Mouse (Mus musculus): Measurements from ENCODE around the gene Cldn19. TPM values are rescaled to one million over a fixed set of nuclear protein-coding genes. Genes with fewer than 3 reads are reported as not detected.
"Not testable (repeated sequence)": the region's sequence is repeated elsewhere in the genome, so short reads cannot be mapped to it uniquely, and the experiment has no call there.

Gene Cldn19
- polyA plus RNA-seq, 1 experiment from 2014 or later: not detected

DNA sequence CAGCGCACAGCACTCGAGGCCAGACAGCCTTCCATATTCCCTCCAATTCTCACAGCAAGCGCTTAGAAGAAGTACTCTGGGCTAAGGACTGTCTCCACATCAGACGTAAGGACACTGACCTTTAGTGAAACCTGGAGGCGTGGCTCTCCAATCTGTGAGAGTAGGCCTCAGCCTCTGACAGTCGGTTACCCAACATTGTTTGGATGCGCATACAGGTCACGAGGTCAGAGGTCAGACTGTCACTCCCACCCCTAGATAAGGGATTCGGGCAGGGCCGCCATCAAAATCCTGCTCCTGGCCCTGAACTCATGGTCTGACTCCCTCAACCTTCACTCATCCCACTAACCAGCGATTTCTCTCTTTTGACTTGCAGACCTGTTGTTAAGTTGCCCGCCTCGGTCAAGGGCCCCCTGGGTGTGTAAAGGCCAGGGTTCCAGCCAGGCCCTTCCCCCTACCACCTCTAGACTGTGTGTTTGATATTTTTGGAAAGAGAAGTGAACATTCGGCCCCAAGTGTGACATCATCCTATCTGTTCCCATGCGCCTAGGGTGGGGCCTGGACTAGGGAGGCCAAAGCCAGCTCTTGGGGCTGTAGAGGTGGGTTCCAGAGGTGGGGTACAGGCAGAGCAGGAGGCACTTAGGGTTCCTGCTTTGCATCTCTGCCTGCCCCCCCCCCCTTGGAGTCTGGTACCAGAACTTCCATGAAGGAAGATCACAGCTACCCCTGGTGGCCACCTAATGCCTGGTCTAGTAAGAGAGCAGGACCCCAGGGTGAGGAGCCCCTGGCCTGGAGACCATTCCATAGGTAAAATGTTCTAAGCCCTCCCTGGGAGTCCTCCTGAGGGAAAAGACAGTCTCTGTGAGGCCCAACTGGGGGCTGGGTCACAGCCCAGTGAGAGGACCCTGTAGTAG lies 4.4 kb downstream of the Cldn19 start:
- 83% methylated on average over 15 of the region's 15 CpGs for WGBS
- Histone ChIP-seq H3K9ac (ENCODE audit: low read length) (no peak overlapping the region), H3K4me2 (ENCODE audit: low read depth) (no peak overlapping the region), H3K4me1 (ENCODE audit: control insufficient read depth, insufficient read depth, low read length) (no peaks in the 10 kb centered on the region), H3K4me3 (ENCODE audit: low read depth, low read length) (no peak overlapping the region), H3K36me3 (ENCODE audit: control insufficient read depth, insufficient read depth, low read length) (no peaks in the 10 kb centered on the region), H3K27ac (ENCODE audit: low read depth, low read length) (no peak overlapping the region), H3K9me3 (ENCODE audit: control insufficient read depth, low read length) (no peaks in the 10 kb centered on the region), H3K27me3 (ENCODE audit: control insufficient read depth, insufficient read depth, low read length) (no peaks in the 10 kb centered on the region)
- ATAC-seq (ENCODE audit: insufficient read depth, low FRiP score, low TSS enrichment): no peak
- no peak for DNase-seq (ENCODE audit: low spot score)

DNA sequence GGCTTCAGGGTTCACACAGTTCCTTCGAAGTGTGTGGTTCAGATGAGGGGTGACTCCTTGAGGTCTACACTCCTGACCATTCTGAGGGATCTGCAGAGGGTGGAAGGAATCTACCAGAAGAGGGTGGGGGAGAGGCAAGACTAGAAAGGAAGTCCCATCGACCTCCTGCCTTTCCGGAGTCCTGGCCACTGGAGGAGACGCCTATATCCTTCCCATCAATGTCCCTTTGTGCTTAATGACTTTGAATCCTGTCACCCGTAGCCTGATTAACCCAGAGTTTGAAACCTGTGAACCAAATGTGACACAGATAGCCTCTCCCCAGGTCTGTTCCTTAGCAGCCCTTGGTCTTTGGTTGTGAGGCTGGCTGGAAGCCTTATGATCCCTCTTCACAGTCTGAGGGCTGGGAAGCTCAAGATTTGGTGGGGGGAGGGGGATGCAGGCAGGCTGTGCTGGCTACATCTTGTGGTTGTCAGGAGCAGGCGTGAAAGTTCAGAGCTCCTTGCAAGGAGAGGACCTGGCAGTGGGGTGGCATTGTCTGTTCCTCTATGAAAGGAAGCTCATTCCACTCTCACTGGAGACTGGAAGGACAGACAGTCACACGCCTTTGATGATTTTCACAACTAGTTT lies 6.0 kb downstream of the Cldn19 start:
- 70% methylated on average over 7 of the region's 7 CpGs for WGBS
- Histone ChIP-seq H3K4me2 (ENCODE audit: low read depth) (no peak overlapping the region), H3K27ac (ENCODE audit: low read depth, low read length) (no peak overlapping the region), H3K27me3 (ENCODE audit: control insufficient read depth, insufficient read depth, low read length) (no peaks in the 10 kb centered on the region), H3K9me3 (ENCODE audit: control insufficient read depth, low read length) (no peaks in the 10 kb centered on the region), H3K36me3 (ENCODE audit: control insufficient read depth, insufficient read depth, low read length) (no peaks in the 10 kb centered on the region), H3K4me1 (ENCODE audit: control insufficient read depth, insufficient read depth, low read length) (no peaks in the 10 kb centered on the region), H3K9ac (ENCODE audit: low read length) (no peak overlapping the region), H3K4me3 (ENCODE audit: low read depth, low read length) (no peak overlapping the region)
- no peak for ATAC-seq (ENCODE audit: insufficient read depth, low FRiP score, low TSS enrichment)
- no peak for DNase-seq (ENCODE audit: low spot score)

- no peak overlapping the region for H3K9ac ChIP-seq (ENCODE audit: low read length)
- no peaks in the 10 kb centered on the region for H3K4me1 ChIP-seq (ENCODE audit: control insufficient read depth, insufficient read depth, low read length)
- H3K4me2 ChIP-seq (ENCODE audit: low read depth): no peak overlapping the region
- no peak overlapping the region for H3K27ac ChIP-seq (ENCODE audit: low read depth, low read length)
- no peaks in the 10 kb centered on the region for H3K27me3 ChIP-seq (ENCODE audit: control insufficient read depth, insufficient read depth, low read length)
- H3K4me3 ChIP-seq (ENCODE audit: low read depth, low read length): no peak overlapping the region
- no peaks in the 10 kb centered on the region for H3K36me3 ChIP-seq (ENCODE audit: control insufficient read depth, insufficient read depth, low read length)
- DNase-seq (ENCODE audit: low spot score) (no peak), ATAC-seq (ENCODE audit: insufficient read depth, low FRiP score, low TSS enrichment) (no peak)
- H3K9me3 ChIP-seq (ENCODE audit: control insufficient read depth, low read length): no peaks in the 10 kb centered on the region
- WGBS: 94% methylated on average over 5 of the region's 5 CpGs
These were observed 7.3 kb downstream of the Cldn19 start for GRCm38 (mm10) chr4:119262483-119262882.

GRCm38 (mm10) chr4:119263459-119263858 lies 8.2 kb downstream of the Cldn19 start:
- DNase-seq (ENCODE audit: low spot score): no peak
- no peaks in the 10 kb centered on the region for H3K36me3 ChIP-seq (ENCODE audit: control insufficient read depth, insufficient read depth, low read length)
- no peaks in the 10 kb centered on the region for H3K27me3 ChIP-seq (ENCODE audit: control insufficient read depth, insufficient read depth, low read length)
- no peaks in the 10 kb centered on the region for H3K4me1 ChIP-seq (ENCODE audit: control insufficient read depth, insufficient read depth, low read length)
- no peak overlapping the region for H3K4me2 ChIP-seq (ENCODE audit: low read depth)
- no peak overlapping the region for H3K27ac ChIP-seq (ENCODE audit: low read depth, low read length)
- no peak overlapping the region for H3K4me3 ChIP-seq (ENCODE audit: low read depth, low read length)
- ATAC-seq (ENCODE audit: insufficient read depth, low FRiP score, low TSS enrichment): no peak
- H3K9ac ChIP-seq (ENCODE audit: low read length): no peak overlapping the region
- H3K9me3 ChIP-seq (ENCODE audit: control insufficient read depth, low read length): no peaks in the 10 kb centered on the region
- 87% methylated on average over 3 of the region's 3 CpGs for WGBS

DNA sequence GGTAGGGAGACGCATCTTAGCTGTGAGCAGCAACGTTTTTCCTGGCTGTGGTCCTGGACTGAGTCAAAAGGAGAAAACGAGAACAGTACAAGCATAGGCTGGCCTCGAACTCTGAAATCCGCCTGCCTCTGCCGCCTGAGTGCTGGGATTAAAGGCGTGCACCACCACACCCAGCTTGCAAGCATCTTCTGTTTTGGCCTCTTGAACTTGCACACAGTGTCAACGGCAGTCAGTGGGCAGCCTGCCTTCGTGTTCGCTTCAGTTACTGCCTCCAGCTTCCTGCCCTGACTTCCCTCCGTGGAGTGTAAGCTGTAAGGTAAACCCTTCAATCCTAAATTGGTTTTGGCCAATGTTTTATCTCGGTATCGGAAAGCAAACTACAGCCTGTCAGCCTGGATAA lies 11.4 kb downstream of the Cldn19 start:
- Histone ChIP-seq H3K4me2 (ENCODE audit: low read depth) (no peak overlapping the region), H3K9ac (ENCODE audit: low read length) (no peak overlapping the region), H3K9me3 (ENCODE audit: control insufficient read depth, low read length) (no peaks in the 10 kb centered on the region), H3K4me1 (ENCODE audit: control insufficient read depth, insufficient read depth, low read length) (no peaks in the 10 kb centered on the region), H3K36me3 (ENCODE audit: control insufficient read depth, insufficient read depth, low read length) (no peaks in the 10 kb centered on the region), H3K27ac (ENCODE audit: low read depth, low read length) (no peak overlapping the region), H3K27me3 (ENCODE audit: control insufficient read depth, insufficient read depth, low read length) (no peaks in the 10 kb centered on the region), H3K4me3 (ENCODE audit: low read depth, low read length) (no peak overlapping the region)
- no peak for ATAC-seq (ENCODE audit: insufficient read depth, low FRiP score, low TSS enrichment)
- no peak for DNase-seq (ENCODE audit: low spot score)
- WGBS: 79% methylated on average over 13 of the region's 13 CpGs

DNA sequence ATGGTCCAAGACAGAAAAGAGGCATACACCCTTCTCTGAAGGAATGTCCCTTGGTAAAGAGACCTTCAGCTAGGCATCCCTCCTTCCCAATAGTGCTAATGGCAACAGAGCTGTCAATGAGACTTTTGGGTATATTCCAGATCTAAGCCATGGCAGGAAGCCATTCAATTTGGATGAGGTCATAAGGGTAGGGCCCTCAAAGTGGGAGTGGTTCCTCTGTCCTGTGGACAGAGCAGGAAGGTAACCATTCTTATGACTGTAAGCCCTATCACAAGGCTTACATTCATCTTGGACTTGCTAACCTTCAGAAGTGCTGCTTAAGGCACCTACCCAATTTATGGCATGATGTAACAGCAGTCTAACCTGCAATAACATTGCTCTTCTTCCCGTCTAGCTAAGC lies 19.4 kb downstream of the Cldn19 start:
- H3K27ac ChIP-seq (ENCODE audit: low read depth, low read length): no peak overlapping the region
- no peaks in the 10 kb centered on the region for H3K4me1 ChIP-seq (ENCODE audit: control insufficient read depth, insufficient read depth, low read length)
- WGBS: 94% methylated on average over 1 of the region's 1 CpGs
- no peak overlapping the region for H3K9ac ChIP-seq (ENCODE audit: low read length)
- H3K36me3 ChIP-seq (ENCODE audit: control insufficient read depth, insufficient read depth, low read length): peaks cover 20% of the 10 kb centered on the region
- H3K4me2 ChIP-seq (ENCODE audit: low read depth): no peak overlapping the region
- ATAC-seq (ENCODE audit: insufficient read depth, low FRiP score, low TSS enrichment) (no peak), DNase-seq (ENCODE audit: low spot score) (no peak)
- H3K9me3 ChIP-seq (ENCODE audit: control insufficient read depth, low read length): no peaks in the 10 kb centered on the region
- no peaks in the 10 kb centered on the region for H3K27me3 ChIP-seq (ENCODE audit: control insufficient read depth, insufficient read depth, low read length)
- no peak overlapping the region for H3K4me3 ChIP-seq (ENCODE audit: low read depth, low read length)

DNA sequence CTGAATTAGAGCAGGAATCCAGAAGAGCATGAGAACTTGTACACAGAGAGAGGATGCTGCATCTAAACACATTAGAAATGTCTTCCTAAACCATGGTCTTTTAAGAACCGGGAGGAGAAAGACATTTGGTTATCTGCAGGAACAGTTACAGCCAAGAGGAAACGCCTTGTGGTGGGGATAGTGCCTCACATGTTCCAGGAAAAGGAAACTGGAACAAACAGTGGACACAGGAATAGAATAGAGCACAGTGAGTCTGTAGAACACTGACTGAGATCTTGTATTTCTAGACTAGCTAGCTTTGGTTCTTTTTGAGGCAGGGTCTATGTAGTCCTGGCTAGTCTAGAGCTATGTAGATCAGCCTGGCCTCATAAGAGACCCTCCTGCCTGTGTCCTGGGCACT lies 20.0 kb downstream of the Cldn19 start:
- Histone ChIP-seq H3K4me2 (ENCODE audit: low read depth) (no peak overlapping the region), H3K27me3 (ENCODE audit: control insufficient read depth, insufficient read depth, low read length) (no peaks in the 10 kb centered on the region), H3K9ac (ENCODE audit: low read length) (no peak overlapping the region), H3K4me1 (ENCODE audit: control insufficient read depth, insufficient read depth, low read length) (no peaks in the 10 kb centered on the region), H3K36me3 (ENCODE audit: control insufficient read depth, insufficient read depth, low read length) (peaks cover 22% of the 10 kb centered on the region), H3K9me3 (ENCODE audit: control insufficient read depth, low read length) (no peaks in the 10 kb centered on the region), H3K27ac (ENCODE audit: low read depth, low read length) (no peak overlapping the region), H3K4me3 (ENCODE audit: low read depth, low read length) (no peak overlapping the region)
- no peak for DNase-seq (ENCODE audit: low spot score)
- no peak for ATAC-seq (ENCODE audit: insufficient read depth, low FRiP score, low TSS enrichment)
- WGBS: 89% methylated on average over 2 of the region's 2 CpGs

DNA sequence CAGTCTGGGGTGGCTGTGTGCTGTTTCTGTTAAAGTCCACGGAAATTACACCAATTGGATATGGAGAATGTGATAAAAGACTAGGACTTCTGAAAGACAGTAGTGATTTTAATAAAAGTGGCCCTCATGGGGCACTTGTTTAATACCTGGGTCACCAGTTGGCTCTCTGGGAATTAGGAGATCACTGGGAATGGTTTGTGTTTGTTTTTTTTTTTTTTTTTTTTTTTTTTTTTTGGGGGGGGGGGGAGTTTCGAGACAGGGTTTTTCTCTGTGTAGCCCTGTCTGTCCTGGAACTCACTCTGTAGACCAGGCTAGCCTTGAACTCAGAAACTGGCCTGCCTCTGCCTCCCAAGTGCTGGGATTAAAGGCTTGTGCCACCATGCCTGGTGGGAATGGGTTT lies 20.5 kb downstream of the Cldn19 start:
- H3K27me3 ChIP-seq (ENCODE audit: control insufficient read depth, insufficient read depth, low read length): no peaks in the 10 kb centered on the region
- no peak overlapping the region for H3K27ac ChIP-seq (ENCODE audit: low read depth, low read length)
- ATAC-seq (ENCODE audit: insufficient read depth, low FRiP score, low TSS enrichment): no peak
- H3K9ac ChIP-seq (ENCODE audit: low read length): no peak overlapping the region
- H3K4me3 ChIP-seq (ENCODE audit: low read depth, low read length): no peak overlapping the region
- 89% methylated on average over 2 of the region's 2 CpGs for WGBS
- DNase-seq (ENCODE audit: low spot score): no peak
- peaks cover 22% of the 10 kb centered on the region for H3K36me3 ChIP-seq (ENCODE audit: control insufficient read depth, insufficient read depth, low read length)
- no peaks in the 10 kb centered on the region for H3K9me3 ChIP-seq (ENCODE audit: control insufficient read depth, low read length)
- no peak overlapping the region for H3K4me2 ChIP-seq (ENCODE audit: low read depth)
- no peaks in the 10 kb centered on the region for H3K4me1 ChIP-seq (ENCODE audit: control insufficient read depth, insufficient read depth, low read length)

DNA sequence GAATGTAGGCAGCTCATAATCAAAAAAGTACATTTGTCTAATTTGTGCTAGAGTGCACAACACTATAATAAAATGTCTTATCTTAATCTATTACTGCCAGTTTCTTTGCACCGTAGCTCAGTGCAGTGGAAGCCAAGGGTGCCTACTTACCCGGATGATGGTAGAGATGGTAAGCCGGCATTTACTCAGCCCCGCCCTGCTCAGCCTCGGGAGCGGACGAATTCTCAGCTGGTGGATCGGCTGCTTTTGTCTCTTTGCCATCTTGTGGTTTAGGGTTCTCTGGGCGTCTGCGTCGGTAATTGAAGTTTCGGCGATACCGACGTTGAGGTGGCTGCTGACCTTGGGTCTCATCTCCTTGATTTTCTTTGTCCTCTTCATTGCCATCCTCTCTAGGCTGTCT lies 23.6 kb downstream of the Cldn19 start:
- not testable (repeated sequence) for H3K4me2 ChIP-seq (ENCODE audit: low read depth); ATAC-seq (ENCODE audit: insufficient read depth, low FRiP score, low TSS enrichment); H3K4me1 ChIP-seq (ENCODE audit: control insufficient read depth, insufficient read depth, low read length); H3K27me3 ChIP-seq (ENCODE audit: control insufficient read depth, insufficient read depth, low read length); DNase-seq (ENCODE audit: low spot score); H3K4me3 ChIP-seq (ENCODE audit: low read depth, low read length); H3K9me3 ChIP-seq (ENCODE audit: control insufficient read depth, low read length); H3K9ac ChIP-seq (ENCODE audit: low read length); H3K27ac ChIP-seq (ENCODE audit: low read depth, low read length)
- H3K36me3 ChIP-seq (ENCODE audit: control insufficient read depth, insufficient read depth, low read length): peaks cover 24% of the 10 kb centered on the region
- WGBS: 92% methylated on average over 15 of the region's 15 CpGs
